Mouse (Mus musculus): Measurements from ENCODE around the gene Akap8. TPM values are rescaled to one million over a fixed set of nuclear protein-coding genes. Genes with fewer than 3 reads are reported as not detected.

Akap8 gene
- polyA plus RNA-seq, 1 experiment from 2014 or later, result 112 TPM

GRCm38 (mm10) chr17:32358943-32359340, 37.9 kb upstream of the Akap8 start:
- Histone ChIP-seq H3K4me3 (ENCODE audit: low read length) (no peak overlapping the region), H3K4me1 (ENCODE audit: insufficient read depth, low read length) (peaks cover 16% of the 10 kb centered on the region), H3K27ac (ENCODE audit: low read length) (no peak overlapping the region), H3K27me3 (ENCODE audit: insufficient read depth, low read length) (no peaks in the 10 kb centered on the region), H3K36me3 (ENCODE audit: insufficient read depth, low read length) (peaks cover 79% of the 10 kb centered on the region), H3K9ac (replicated peaks; ENCODE audit: low read length) (no peak overlapping the region), H3K9me3 (ENCODE audit: low read length) (no peaks in the 10 kb centered on the region), H3K4me2 (replicated peaks; ENCODE audit: low read depth, low read length) (no peak overlapping the region)
- ATAC-seq (ENCODE audit: low FRiP score, low TSS enrichment), result no peak
- WGBS, result 91% methylated on average over 6 of the region's 6 CpGs

GRCm38 (mm10) chr17:32358192-32358942, 37.3 kb upstream of the Akap8 start:
- Histone ChIP-seq H3K4me3 (ENCODE audit: low read length) (no peak overlapping the region), H3K4me2 (replicated peaks; ENCODE audit: low read depth, low read length) (no peak overlapping the region), H3K9me3 (ENCODE audit: low read length) (no peaks in the 10 kb centered on the region), H3K27ac (ENCODE audit: low read length) (no peak overlapping the region), H3K36me3 (ENCODE audit: insufficient read depth, low read length) (peaks cover 80% of the 10 kb centered on the region), H3K9ac (replicated peaks; ENCODE audit: low read length) (no peak overlapping the region), H3K27me3 (ENCODE audit: insufficient read depth, low read length) (no peaks in the 10 kb centered on the region), H3K4me1 (ENCODE audit: insufficient read depth, low read length) (peaks cover 15% of the 10 kb centered on the region)
- 97% methylated on average over 7 of the region's 7 CpGs for WGBS
- ATAC-seq (ENCODE audit: low FRiP score, low TSS enrichment), result no peak

- H3K4me1 ChIP-seq (ENCODE audit: insufficient read depth, low read length), result peaks cover 2% of the 10 kb centered on the region
- no peak for ATAC-seq (ENCODE audit: low FRiP score, low TSS enrichment)
- no peaks in the 10 kb centered on the region for H3K9me3 ChIP-seq (ENCODE audit: low read length)
- no peak overlapping the region for H3K9ac ChIP-seq (replicated peaks; ENCODE audit: low read length)
- no peak overlapping the region for H3K4me3 ChIP-seq (ENCODE audit: low read length)
- H3K27ac ChIP-seq (ENCODE audit: low read length), result no peak overlapping the region
- 88% methylated on average over 24 of the region's 24 CpGs for WGBS
- H3K4me2 ChIP-seq (replicated peaks; ENCODE audit: low read depth, low read length), result no peak overlapping the region
- peaks cover 81% of the 10 kb centered on the region for H3K36me3 ChIP-seq (ENCODE audit: insufficient read depth, low read length)
- H3K27me3 ChIP-seq (ENCODE audit: insufficient read depth, low read length), result no peaks in the 10 kb centered on the region
These were observed 36.0 kb upstream of the Akap8 start for GRCm38 (mm10) chr17:32356766-32357760.

- Histone ChIP-seq H3K4me1 (ENCODE audit: insufficient read depth, low read length) (no peaks in the 10 kb centered on the region), H3K4me2 (replicated peaks; ENCODE audit: low read depth, low read length) (no peak overlapping the region), H3K9ac (replicated peaks; ENCODE audit: low read length) (no peak overlapping the region), H3K9me3 (ENCODE audit: low read length) (no peaks in the 10 kb centered on the region), H3K36me3 (ENCODE audit: insufficient read depth, low read length) (peaks cover 74% of the 10 kb centered on the region), H3K4me3 (ENCODE audit: low read length) (no peak overlapping the region), H3K27me3 (ENCODE audit: insufficient read depth, low read length) (no peaks in the 10 kb centered on the region), H3K27ac (ENCODE audit: low read length) (no peak overlapping the region)
- WGBS, result 85% methylated on average over 9 of the region's 9 CpGs
- ATAC-seq (ENCODE audit: low FRiP score, low TSS enrichment), result no peak
These were observed 35.2 kb upstream of the Akap8 start for GRCm38 (mm10) chr17:32356281-32356680.

- no peak overlapping the region for H3K9ac ChIP-seq (replicated peaks; ENCODE audit: low read length)
- no peak for ATAC-seq (ENCODE audit: low FRiP score, low TSS enrichment)
- WGBS, result 94% methylated on average over 6 of the region's 6 CpGs
- H3K27me3 ChIP-seq (ENCODE audit: insufficient read depth, low read length), result no peaks in the 10 kb centered on the region
- no peak overlapping the region for H3K27ac ChIP-seq (ENCODE audit: low read length)
- no peak overlapping the region for H3K4me2 ChIP-seq (replicated peaks; ENCODE audit: low read depth, low read length)
- no peaks in the 10 kb centered on the region for H3K9me3 ChIP-seq (ENCODE audit: low read length)
- peaks cover 61% of the 10 kb centered on the region for H3K36me3 ChIP-seq (ENCODE audit: insufficient read depth, low read length)
- H3K4me1 ChIP-seq (ENCODE audit: insufficient read depth, low read length), result no peaks in the 10 kb centered on the region
- H3K4me3 ChIP-seq (ENCODE audit: low read length), result no peak overlapping the region
These were observed 34.0 kb upstream of the Akap8 start for GRCm38 (mm10) chr17:32355031-32355430.

GRCm38 (mm10) chr17:32354211-32354610, 33.2 kb upstream of the Akap8 start:
- Histone ChIP-seq H3K4me3 (ENCODE audit: low read length) (no peak overlapping the region), H3K4me1 (ENCODE audit: insufficient read depth, low read length) (peaks cover 4% of the 10 kb centered on the region), H3K4me2 (replicated peaks; ENCODE audit: low read depth, low read length) (no peak overlapping the region), H3K36me3 (ENCODE audit: insufficient read depth, low read length) (peaks cover 53% of the 10 kb centered on the region), H3K9me3 (ENCODE audit: low read length) (no peaks in the 10 kb centered on the region), H3K27me3 (ENCODE audit: insufficient read depth, low read length) (no peaks in the 10 kb centered on the region), H3K27ac (ENCODE audit: low read length) (no peak overlapping the region), H3K9ac (replicated peaks; ENCODE audit: low read length) (no peak overlapping the region)
- ATAC-seq (ENCODE audit: low FRiP score, low TSS enrichment), result no peak
- WGBS, result 76% methylated on average over 5 of the region's 5 CpGs

GRCm38 (mm10) chr17:32353696-32354095, 32.7 kb upstream of the Akap8 start:
- no peak overlapping the region for H3K27ac ChIP-seq (ENCODE audit: low read length)
- ATAC-seq (ENCODE audit: low FRiP score, low TSS enrichment), result no peak
- H3K4me3 ChIP-seq (ENCODE audit: low read length), result no peak overlapping the region
- no peak overlapping the region for H3K4me2 ChIP-seq (replicated peaks; ENCODE audit: low read depth, low read length)
- no peak overlapping the region for H3K9ac ChIP-seq (replicated peaks; ENCODE audit: low read length)
- no peaks in the 10 kb centered on the region for H3K27me3 ChIP-seq (ENCODE audit: insufficient read depth, low read length)
- 68% methylated on average over 4 of the region's 4 CpGs for WGBS
- H3K4me1 ChIP-seq (ENCODE audit: insufficient read depth, low read length), result peaks cover 9% of the 10 kb centered on the region
- H3K9me3 ChIP-seq (ENCODE audit: low read length), result no peaks in the 10 kb centered on the region
- H3K36me3 ChIP-seq (ENCODE audit: insufficient read depth, low read length), result peaks cover 48% of the 10 kb centered on the region

GRCm38 (mm10) chr17:32351726-32352125, 30.7 kb upstream of the Akap8 start:
- H3K27ac ChIP-seq (ENCODE audit: low read length), result no peak overlapping the region

GRCm38 (mm10) chr17:32351269-32351668, 30.2 kb upstream of the Akap8 start:
- Histone ChIP-seq H3K27ac (ENCODE audit: low read length) (no peak overlapping the region), H3K4me1 (ENCODE audit: insufficient read depth, low read length) (peaks cover 16% of the 10 kb centered on the region), H3K9ac (replicated peaks; ENCODE audit: low read length) (no peak overlapping the region), H3K36me3 (ENCODE audit: insufficient read depth, low read length) (peaks cover 25% of the 10 kb centered on the region), H3K4me2 (replicated peaks; ENCODE audit: low read depth, low read length) (peak overlapping the region; percentile 70; the same call in 1 of the 2 replicates), H3K4me3 (ENCODE audit: low read length) (no peak overlapping the region; the same call in 1 of the 2 replicates), H3K9me3 (ENCODE audit: low read length) (no peaks in the 10 kb centered on the region), H3K27me3 (ENCODE audit: insufficient read depth, low read length) (no peaks in the 10 kb centered on the region)
- WGBS, result 59% methylated on average over 3 of the region's 3 CpGs
- no peak for ATAC-seq (ENCODE audit: low FRiP score, low TSS enrichment)

More at GRCm38 (mm10) chr17:32351726-32352125, 30.7 kb upstream of the Akap8 start:
- no peak overlapping the region for H3K9ac ChIP-seq (replicated peaks; ENCODE audit: low read length)
- H3K4me3 ChIP-seq (ENCODE audit: low read length), result no peak overlapping the region
- H3K27me3 ChIP-seq (ENCODE audit: insufficient read depth, low read length), result no peaks in the 10 kb centered on the region
- peaks cover 30% of the 10 kb centered on the region for H3K36me3 ChIP-seq (ENCODE audit: insufficient read depth, low read length)
- peaks cover 16% of the 10 kb centered on the region for H3K4me1 ChIP-seq (ENCODE audit: insufficient read depth, low read length)
- H3K9me3 ChIP-seq (ENCODE audit: low read length), result no peaks in the 10 kb centered on the region
- no peak for ATAC-seq (ENCODE audit: low FRiP score, low TSS enrichment)
- no peak overlapping the region for H3K4me2 ChIP-seq (replicated peaks; ENCODE audit: low read depth, low read length)
